Mouse (Mus musculus): Measurements from ENCODE around the gene Arhgap9. TPM values are rescaled to one million over a fixed set of nuclear protein-coding genes. Genes with fewer than 3 reads are reported as not detected.
"Not testable (repeated sequence)": the region's sequence is repeated elsewhere in the genome, so short reads cannot be mapped to it uniquely, and the experiment has no call there.

Gene Arhgap9
- polyA plus RNA-seq, 1 experiment from 2014 or later = 5.5 TPM

- Histone ChIP-seq H3K27ac (ENCODE audit: low read length) (no peak overlapping the region), H3K4me2 (ENCODE audit: low read depth, low read length) (no peak overlapping the region), H3K4me1 (replicated peaks; ENCODE audit: control insufficient read depth, insufficient read depth, low read length) (no peaks in the 10 kb centered on the region), H3K9ac (ENCODE audit: low read length) (no peak overlapping the region), H3K9me3 (ENCODE audit: control insufficient read depth, low read length) (no peaks in the 10 kb centered on the region), H3K27me3 (ENCODE audit: control insufficient read depth, insufficient read depth, low read depth, low read length) (no peaks in the 10 kb centered on the region), H3K36me3 (ENCODE audit: control insufficient read depth, insufficient read depth, low read length) (peaks cover 65% of the 10 kb centered on the region), H3K4me3 (ENCODE audit: low read length) (no peak overlapping the region)
- no peak for ATAC-seq (ENCODE audit: low read depth)
- 94% methylated on average over 6 of the region's 6 CpGs for WGBS
Measured at GRCm38 (mm10) chr10:127300361-127300760, 21.4 kb upstream of the Arhgap9 start.

- H3K9me3 ChIP-seq (ENCODE audit: control insufficient read depth, low read length) = no peaks in the 10 kb centered on the region
- no peak overlapping the region for H3K4me3 ChIP-seq (ENCODE audit: low read length)
- 91% methylated on average over 11 of the region's 11 CpGs for WGBS
- no peak overlapping the region for H3K9ac ChIP-seq (ENCODE audit: low read length)
- H3K27ac ChIP-seq (ENCODE audit: low read length) = no peak overlapping the region
- H3K4me2 ChIP-seq (ENCODE audit: low read depth, low read length) = no peak overlapping the region
- H3K36me3 ChIP-seq (ENCODE audit: control insufficient read depth, insufficient read depth, low read length) = peaks cover 67% of the 10 kb centered on the region
- H3K4me1 ChIP-seq (replicated peaks; ENCODE audit: control insufficient read depth, insufficient read depth, low read length) = no peaks in the 10 kb centered on the region
- ATAC-seq (ENCODE audit: low read depth) = no peak
- no peaks in the 10 kb centered on the region for H3K27me3 ChIP-seq (ENCODE audit: control insufficient read depth, insufficient read depth, low read depth, low read length)
Measured at GRCm38 (mm10) chr10:127303136-127303535, 18.6 kb upstream of the Arhgap9 start.

- not testable (repeated sequence) for H3K4me1 ChIP-seq (replicated peaks; ENCODE audit: control insufficient read depth, insufficient read depth, low read length); H3K9me3 ChIP-seq (ENCODE audit: control insufficient read depth, low read length); H3K4me2 ChIP-seq (ENCODE audit: low read depth, low read length); H3K27ac ChIP-seq (ENCODE audit: low read length); ATAC-seq (ENCODE audit: low read depth); H3K4me3 ChIP-seq (ENCODE audit: low read length); H3K9ac ChIP-seq (ENCODE audit: low read length); H3K27me3 ChIP-seq (ENCODE audit: control insufficient read depth, insufficient read depth, low read depth, low read length)
- 82% methylated on average over 3 of the region's 3 CpGs for WGBS
- peaks cover 38% of the 10 kb centered on the region for H3K36me3 ChIP-seq (ENCODE audit: control insufficient read depth, insufficient read depth, low read length)
Measured at GRCm38 (mm10) chr10:127309167-127309566, 12.6 kb upstream of the Arhgap9 start.

- ATAC-seq (ENCODE audit: low read depth) = peak; percentile 59
- H3K9ac ChIP-seq (ENCODE audit: low read length) = peak overlapping the region; percentile 84
- no peaks in the 10 kb centered on the region for H3K9me3 ChIP-seq (ENCODE audit: control insufficient read depth, low read length)
- no peaks in the 10 kb centered on the region for H3K27me3 ChIP-seq (ENCODE audit: control insufficient read depth, insufficient read depth, low read depth, low read length)
- peaks cover 26% of the 10 kb centered on the region for H3K36me3 ChIP-seq (ENCODE audit: control insufficient read depth, insufficient read depth, low read length)
- WGBS = 28% methylated on average over 23 of the region's 23 CpGs
- peak overlapping the region; percentile 62 for H3K4me2 ChIP-seq (ENCODE audit: low read depth, low read length)
- peaks cover 6% of the 10 kb centered on the region for H3K4me1 ChIP-seq (replicated peaks; ENCODE audit: control insufficient read depth, insufficient read depth, low read length)
- H3K27ac ChIP-seq (ENCODE audit: low read length) = peak overlapping the region; percentile 44; the same call in 1 of the 2 replicates
- peak overlapping the region; percentile 77 for H3K4me3 ChIP-seq (ENCODE audit: low read length)
Measured at GRCm38 (mm10) chr10:127310523-127311475, 11.0 kb upstream of the Arhgap9 start.

- peak; percentile 98 for ATAC-seq (ENCODE audit: low read depth)
- H3K27me3 ChIP-seq (ENCODE audit: control insufficient read depth, insufficient read depth, low read depth, low read length) = no peaks in the 10 kb centered on the region
- under 1% methylated on average over 65 of the region's 65 CpGs for WGBS
Measured at GRCm38 (mm10) chr10:127311476-127312355, 10.0 kb upstream of the Arhgap9 start, which contains the start of gene Mars. Mars (minus strand) TSS chr10:127311786.

GRCm38 (mm10) chr10:127312356-127312676 is 9.4 kb upstream of the Arhgap9 start:
- no peaks in the 10 kb centered on the region for H3K9me3 ChIP-seq (ENCODE audit: control insufficient read depth, low read length)
- ATAC-seq (ENCODE audit: low read depth) = peak; percentile 66
- H3K4me1 ChIP-seq (replicated peaks; ENCODE audit: control insufficient read depth, insufficient read depth, low read length) = peaks cover 6% of the 10 kb centered on the region
- peak overlapping the region; percentile 63 for H3K4me2 ChIP-seq (ENCODE audit: low read depth, low read length)
- peak overlapping the region; percentile 69 for H3K27ac ChIP-seq (ENCODE audit: low read length)
- H3K36me3 ChIP-seq (ENCODE audit: control insufficient read depth, insufficient read depth, low read length) = peaks cover 14% of the 10 kb centered on the region
- WGBS = under 1% methylated on average over 4 of the region's 4 CpGs
- no peaks in the 10 kb centered on the region for H3K27me3 ChIP-seq (ENCODE audit: control insufficient read depth, insufficient read depth, low read depth, low read length)
- H3K4me3 ChIP-seq (ENCODE audit: low read length) = peak overlapping the region; percentile 77
- peak overlapping the region; percentile 84 for H3K9ac ChIP-seq (ENCODE audit: low read length)

More at GRCm38 (mm10) chr10:127311476-127312355, 10.0 kb upstream of the Arhgap9 start, which contains the start of gene Mars:
- H3K9ac ChIP-seq (ENCODE audit: low read length) = peak within 1 kb of the TSS; percentile 84
- H3K4me1 ChIP-seq (replicated peaks; ENCODE audit: control insufficient read depth, insufficient read depth, low read length) = peaks cover 6% of the 10 kb centered on the region
- peak within 1 kb of the TSS; percentile 69 for H3K27ac ChIP-seq (ENCODE audit: low read length)
- no peaks in the 10 kb centered on the region for H3K9me3 ChIP-seq (ENCODE audit: control insufficient read depth, low read length)
- peak within 1 kb of the TSS; percentile 77 for H3K4me3 ChIP-seq (ENCODE audit: low read length)
- H3K4me2 ChIP-seq (ENCODE audit: low read depth, low read length) = peak within 1 kb of the TSS; percentile 63
- peaks cover 20% of the 10 kb centered on the region for H3K36me3 ChIP-seq (ENCODE audit: control insufficient read depth, insufficient read depth, low read length)

GRCm38 (mm10) chr10:127312858-127313257 is 8.9 kb upstream of the Arhgap9 start:
- Histone ChIP-seq H3K9me3 (ENCODE audit: control insufficient read depth, low read length) (no peaks in the 10 kb centered on the region), H3K36me3 (ENCODE audit: control insufficient read depth, insufficient read depth, low read length) (peaks cover 9% of the 10 kb centered on the region), H3K4me3 (ENCODE audit: low read length) (no peak overlapping the region), H3K4me2 (ENCODE audit: low read depth, low read length) (no peak overlapping the region), H3K27ac (ENCODE audit: low read length) (no peak overlapping the region), H3K9ac (ENCODE audit: low read length) (no peak overlapping the region), H3K4me1 (replicated peaks; ENCODE audit: control insufficient read depth, insufficient read depth, low read length) (peaks cover 6% of the 10 kb centered on the region), H3K27me3 (ENCODE audit: control insufficient read depth, insufficient read depth, low read depth, low read length) (no peaks in the 10 kb centered on the region)
- 59% methylated on average over 4 of the region's 4 CpGs for WGBS
- ATAC-seq (ENCODE audit: low read depth) = no peak

GRCm38 (mm10) chr10:127313516-127313915 is 8.2 kb upstream of the Arhgap9 start:
- ATAC-seq (ENCODE audit: low read depth) = not testable (repeated sequence)
- 85% methylated on average over 5 of the region's 5 CpGs for WGBS

GRCm38 (mm10) chr10:127314950-127315349 is 6.8 kb upstream of the Arhgap9 start:
- not testable (repeated sequence) for H3K36me3 ChIP-seq (ENCODE audit: control insufficient read depth, insufficient read depth, low read length); H3K9me3 ChIP-seq (ENCODE audit: control insufficient read depth, low read length); H3K27ac ChIP-seq (ENCODE audit: low read length); H3K4me3 ChIP-seq (ENCODE audit: low read length); H3K4me1 ChIP-seq (replicated peaks; ENCODE audit: control insufficient read depth, insufficient read depth, low read length); H3K27me3 ChIP-seq (ENCODE audit: control insufficient read depth, insufficient read depth, low read depth, low read length); ATAC-seq (ENCODE audit: low read depth); H3K9ac ChIP-seq (ENCODE audit: low read length); H3K4me2 ChIP-seq (ENCODE audit: low read depth, low read length)
- WGBS = 63% methylated on average over 1 of the region's 1 CpGs

More at GRCm38 (mm10) chr10:127313516-127313915, 8.2 kb upstream of the Arhgap9 start:
- H3K4me2 ChIP-seq (ENCODE audit: low read depth, low read length); H3K4me1 ChIP-seq (replicated peaks; ENCODE audit: control insufficient read depth, insufficient read depth, low read length); H3K36me3 ChIP-seq (ENCODE audit: control insufficient read depth, insufficient read depth, low read length); H3K27ac ChIP-seq (ENCODE audit: low read length); H3K27me3 ChIP-seq (ENCODE audit: control insufficient read depth, insufficient read depth, low read depth, low read length); H3K4me3 ChIP-seq (ENCODE audit: low read length); H3K9me3 ChIP-seq (ENCODE audit: control insufficient read depth, low read length); H3K9ac ChIP-seq (ENCODE audit: low read length): not testable (repeated sequence)
